Mouse (Mus musculus) small intestine, adult 2 months (tissue): ENCODE results near the gene Eps8l3.

Source experiments
- CTCF ChIP-seq: fragments of 200-500 bp; IDR thresholded peaks from 2 replicates; pipeline ENCODE4 v1.5.1; 2012; ENCODE audit warnings: low read depth, mild to moderate bottlenecking, control low read depth, inconsistent platforms, low read length, moderate library complexity, mixed read lengths; ENCODE audit not compliant: insufficient replicate concordance, insufficient read length; ENCODE audit errors: extremely low read depth
- POLR2A ChIP-seq: fragments of 200-500 bp; IDR thresholded peaks from 2 replicates; pipeline ENCODE4 v1.6.1; 2012; ENCODE audit warnings: low read depth, mild to moderate bottlenecking, control low read depth, inconsistent platforms, low read length, moderate library complexity

GRCm38 (mm10) chr3:107917783-107918408 lies 40.9 kb downstream of the Eps8l3 start:
- TF ChIP-seq POLR2A (no peak), CTCF (no peak)
